Mouse (Mus musculus): Measurements from ENCODE around the gene Eps8l2.

- no peak for TF ChIP-seq CTCF (IDR thresholded peaks at IDR 0.05; ENCODE audit: control insufficient read depth, insufficient read depth, insufficient replicate concordance, low read depth, low read length)
- no peak for TF ChIP-seq POLR2A (IDR thresholded peaks at IDR 0.05; ENCODE audit: control insufficient read depth, low read depth, low read length)
Observed at GRCm38 (mm10) chr7:141330706-141331105, 8.0 kb upstream of the Eps8l2 start.
